Mouse (Mus musculus): Measurements from ENCODE around the gene Iqce. TPM values are rescaled to one million over a fixed set of nuclear protein-coding genes. Genes with fewer than 3 reads are reported as not detected.
"Not testable (repeated sequence)": the region's sequence is repeated elsewhere in the genome, so short reads cannot be mapped to it uniquely, and the experiment has no call there.

The Iqce gene
- polyA plus RNA-seq, 1 experiment from 2014 or later, result 22.3 TPM

DNA sequence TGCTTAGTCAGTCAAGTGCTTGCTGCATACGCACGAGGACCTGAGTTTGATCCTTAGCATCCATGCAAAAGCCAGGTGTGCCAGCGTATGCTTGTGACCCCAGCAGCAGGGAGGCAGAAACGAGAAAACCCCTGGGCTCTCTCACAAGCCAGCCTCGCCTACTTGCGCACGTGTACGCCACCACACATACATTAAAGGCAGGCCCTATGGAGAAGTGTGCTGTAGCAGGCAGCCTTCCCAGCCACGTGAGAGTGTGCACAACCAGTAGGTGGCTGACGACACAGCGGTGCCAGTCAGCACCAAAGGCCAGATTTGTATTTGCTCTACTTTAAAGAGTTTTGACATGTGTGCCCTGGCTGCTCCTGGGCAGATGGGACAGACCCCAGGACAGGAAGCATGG, 26.5 kb downstream of the Iqce start:
- Histone ChIP-seq H3K4me2 (no peak overlapping the region), H3K4me1 (0 out of 2 replicates have a peak, but pooled peaks cover 8% of the 10 kb centered on the region), H3K9me3 (no peaks in the 10 kb centered on the region), H3K27me3 (no peaks in the 10 kb centered on the region), H3K27ac (no peak overlapping the region; the same call in 1 of the 2 replicates), H3K4me3 (no peak overlapping the region), H3K9ac (no peak overlapping the region), H3K36me3 (peaks cover 76% of the 10 kb centered on the region)
- ATAC-seq (ENCODE audit: insufficient number of reproducible peaks, low FRiP score, low TSS enrichment, low read depth), result no peak
- WGBS, result 74% methylated on average over 11 of the region's 11 CpGs

DNA sequence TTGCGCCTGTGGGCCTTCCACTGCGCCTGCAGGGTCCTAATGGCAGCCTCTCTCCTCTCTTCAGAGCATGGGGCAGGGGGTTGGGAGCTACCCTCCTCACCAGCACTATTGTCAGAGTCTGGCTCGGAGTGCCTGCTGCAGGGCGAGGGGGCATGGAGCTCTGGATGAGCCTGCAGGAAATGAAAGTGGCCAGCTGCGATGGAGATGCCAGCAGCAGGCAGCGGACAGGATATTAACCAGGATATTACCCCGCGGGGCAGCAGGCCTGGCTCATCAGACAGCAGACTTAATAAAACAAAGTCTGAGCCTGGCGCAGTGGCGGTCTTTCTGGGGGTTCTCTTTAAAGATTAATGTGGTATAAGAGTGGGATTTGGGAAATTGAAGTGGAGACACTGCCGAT, 27.1 kb downstream of the Iqce start:
- Histone ChIP-seq H3K36me3 (peaks cover 79% of the 10 kb centered on the region), H3K9ac (no peak overlapping the region), H3K4me3 (no peak overlapping the region), H3K4me1 (0 out of 2 replicates have a peak, but pooled peaks cover 8% of the 10 kb centered on the region), H3K27ac (no peak overlapping the region), H3K4me2 (no peak overlapping the region), H3K27me3 (no peaks in the 10 kb centered on the region), H3K9me3 (no peaks in the 10 kb centered on the region)
- 60% methylated on average over 11 of the region's 11 CpGs for WGBS
- ATAC-seq (ENCODE audit: insufficient number of reproducible peaks, low FRiP score, low TSS enrichment, low read depth), result no peak

DNA sequence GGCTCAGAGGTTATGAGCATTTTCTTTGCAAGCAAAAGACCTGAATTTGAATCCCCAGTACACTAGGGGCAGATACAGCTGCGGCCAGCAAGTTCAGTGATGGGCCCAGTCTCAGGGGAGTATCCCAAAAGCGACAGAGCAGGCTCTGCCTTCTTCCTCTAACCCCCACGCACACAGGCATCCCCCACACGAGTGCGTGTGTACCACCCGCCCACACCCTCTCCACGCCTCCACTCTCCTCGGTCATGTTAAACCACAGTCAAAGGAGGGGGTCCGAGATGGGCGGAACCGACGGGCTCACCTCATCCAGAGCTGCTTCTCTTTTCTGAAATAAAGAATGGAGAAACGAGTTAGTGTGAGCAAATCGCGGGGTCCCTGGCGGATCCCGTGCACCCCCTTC, 28.1 kb downstream of the Iqce start:
- no peaks in the 10 kb centered on the region for H3K9me3 ChIP-seq
- 0 out of 2 replicates have a peak, but pooled peaks cover 8% of the 10 kb centered on the region for H3K4me1 ChIP-seq
- no peak overlapping the region for H3K4me2 ChIP-seq
- no peak overlapping the region for H3K4me3 ChIP-seq
- 86% methylated on average over 17 of the region's 17 CpGs for WGBS
- H3K27me3 ChIP-seq, result no peaks in the 10 kb centered on the region
- no peak overlapping the region for H3K27ac ChIP-seq
- H3K36me3 ChIP-seq, result peaks cover 80% of the 10 kb centered on the region
- ATAC-seq (ENCODE audit: insufficient number of reproducible peaks, low FRiP score, low TSS enrichment, low read depth), result no peak
- no peak overlapping the region for H3K9ac ChIP-seq

DNA sequence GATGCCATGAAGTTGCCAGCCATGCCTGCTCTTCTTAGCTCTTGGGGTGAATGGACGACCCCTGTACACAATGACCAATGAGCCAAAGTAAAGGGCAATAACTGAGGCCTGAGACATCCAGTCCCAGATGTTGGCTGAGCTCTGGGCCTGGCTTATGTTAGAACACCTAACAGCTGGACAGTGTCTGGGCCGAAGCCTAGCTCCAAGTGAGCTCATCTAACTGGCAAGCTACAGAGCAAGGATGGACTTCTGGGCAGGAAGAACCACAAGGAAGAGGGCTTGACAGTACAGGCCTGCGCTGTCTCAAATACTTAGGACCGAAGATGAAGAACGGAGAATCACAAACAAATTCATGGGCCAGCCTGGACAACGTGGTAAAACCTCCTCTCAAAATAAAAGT, 29.6 kb downstream of the Iqce start:
- not testable (repeated sequence) for H3K27ac ChIP-seq; H3K4me3 ChIP-seq; H3K4me1 ChIP-seq; H3K9ac ChIP-seq; H3K9me3 ChIP-seq; H3K4me2 ChIP-seq; ATAC-seq (ENCODE audit: insufficient number of reproducible peaks, low FRiP score, low TSS enrichment, low read depth); H3K27me3 ChIP-seq
- 91% methylated on average over 6 of the region's 6 CpGs for WGBS
- peaks cover 80% of the 10 kb centered on the region for H3K36me3 ChIP-seq

DNA sequence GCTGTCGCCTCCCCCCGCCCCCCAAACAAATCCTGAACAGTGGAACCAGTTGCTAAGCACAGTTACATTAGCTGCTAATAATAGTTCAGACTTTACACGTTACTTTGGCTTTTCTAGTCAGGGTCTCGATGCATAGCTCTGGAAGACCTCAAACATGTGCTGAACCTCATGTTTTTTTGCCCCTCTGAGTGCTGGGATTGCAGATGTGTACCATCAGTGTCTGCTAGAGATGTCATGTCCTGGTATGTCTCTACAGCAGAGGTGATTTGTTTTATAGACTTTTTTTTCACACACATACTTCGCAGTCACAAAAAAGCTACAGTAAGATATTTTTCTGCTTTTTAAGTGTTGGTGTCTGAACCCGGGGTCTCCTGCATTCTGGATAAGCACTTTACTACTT, 30.1 kb downstream of the Iqce start:
- 80% methylated on average over 6 of the region's 6 CpGs for WGBS
- H3K4me1 ChIP-seq, result 0 out of 2 replicates have a peak, but pooled peaks cover 8% of the 10 kb centered on the region
- H3K27me3 ChIP-seq, result no peaks in the 10 kb centered on the region
- H3K27ac ChIP-seq, result no peak overlapping the region
- no peak for ATAC-seq (ENCODE audit: insufficient number of reproducible peaks, low FRiP score, low TSS enrichment, low read depth)
- peaks cover 80% of the 10 kb centered on the region for H3K36me3 ChIP-seq
- H3K4me3 ChIP-seq, result no peak overlapping the region
- H3K9ac ChIP-seq, result no peak overlapping the region
- H3K4me2 ChIP-seq, result no peak overlapping the region
- no peaks in the 10 kb centered on the region for H3K9me3 ChIP-seq

DNA sequence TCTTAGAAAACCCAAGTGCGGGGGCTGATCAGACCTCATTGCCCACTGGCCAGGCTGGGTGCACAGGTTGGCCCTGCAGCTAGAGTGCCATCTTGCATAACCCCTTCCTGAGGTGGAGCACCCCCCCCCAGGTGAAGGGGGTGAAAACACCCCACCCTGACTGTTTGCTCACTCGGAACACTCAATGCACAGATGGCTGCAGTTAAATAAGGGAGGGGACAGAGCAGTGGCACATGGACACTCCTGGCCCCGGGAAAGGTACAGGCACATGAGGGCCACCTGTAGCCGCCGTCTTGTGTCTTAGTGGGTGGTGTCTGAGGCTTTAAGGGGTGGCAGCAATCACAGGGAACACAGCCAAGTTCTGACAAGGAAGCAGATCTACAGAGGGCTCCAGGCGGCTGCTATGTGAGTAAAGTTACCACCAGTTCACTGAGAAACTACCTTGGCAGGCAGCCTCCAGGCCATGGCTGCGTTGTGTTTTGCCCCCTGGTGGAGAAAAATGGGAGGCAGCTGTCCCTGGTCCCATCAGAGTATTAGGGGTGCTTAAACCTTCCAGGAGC, 38.5 kb downstream of the Iqce start:
- 28% methylated on average over 7 of the region's 7 CpGs for WGBS
- no peak overlapping the region for H3K4me3 ChIP-seq
- no peak; the same call in 1 of the 2 replicates for ATAC-seq (ENCODE audit: insufficient number of reproducible peaks, low FRiP score, low TSS enrichment, low read depth)

DNA sequence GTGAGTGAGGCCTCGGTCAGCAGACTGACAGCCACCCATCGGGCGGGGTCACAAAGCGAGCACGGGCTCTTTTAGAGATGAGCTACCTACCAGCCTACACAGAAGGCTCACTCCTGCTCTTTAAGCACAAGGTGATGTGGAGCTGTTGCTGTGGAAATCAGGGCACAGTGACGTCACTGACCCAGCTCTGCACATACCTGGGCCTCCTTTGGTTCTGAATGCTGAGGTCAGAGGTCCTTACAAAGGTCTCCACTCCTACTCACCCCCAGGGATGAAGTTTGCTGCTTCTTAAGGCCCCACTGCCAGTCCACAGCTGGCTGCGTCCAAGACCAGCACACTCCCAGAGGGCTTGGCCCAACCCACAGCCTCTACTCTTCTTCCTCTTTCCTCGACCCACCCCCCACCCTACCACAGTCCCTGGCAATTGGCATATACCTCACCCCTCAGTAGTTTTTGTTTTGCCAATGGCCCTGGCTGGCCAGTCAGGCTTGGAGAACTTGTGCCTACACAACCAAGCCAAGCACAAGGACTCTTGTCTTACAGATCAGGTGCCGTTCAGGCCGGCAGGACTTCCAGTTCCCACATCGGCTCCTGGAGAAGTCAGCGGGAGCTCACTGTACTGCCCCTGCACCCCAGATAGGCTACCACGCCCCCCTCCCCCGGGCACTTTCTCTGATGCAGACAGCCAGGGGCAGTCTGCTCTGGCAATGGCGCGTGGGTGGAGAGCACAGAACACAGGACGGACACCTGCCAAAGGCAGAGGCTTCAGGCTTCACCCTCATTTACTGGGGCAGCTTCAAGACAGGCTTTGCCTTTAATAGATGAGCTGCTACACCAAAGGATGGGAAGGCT, 39.2 kb downstream of the Iqce start:
- H3K27me3 ChIP-seq, result no peaks in the 10 kb centered on the region
- H3K4me2 ChIP-seq, result no peak overlapping the region
- peaks cover 42% of the 10 kb centered on the region for H3K4me1 ChIP-seq
- H3K9ac ChIP-seq, result no peak overlapping the region
- no peak overlapping the region for H3K4me3 ChIP-seq
- WGBS, result 66% methylated on average over 17 of the region's 17 CpGs
- no peaks in the 10 kb centered on the region for H3K9me3 ChIP-seq
- no peak for ATAC-seq (ENCODE audit: insufficient number of reproducible peaks, low FRiP score, low TSS enrichment, low read depth)
- peaks cover 26% of the 10 kb centered on the region for H3K36me3 ChIP-seq
- no peak overlapping the region for H3K27ac ChIP-seq

More for the DNA sequence above, 38.5 kb downstream of the Iqce start:
- no peaks in the 10 kb centered on the region for H3K9me3 ChIP-seq
- peaks cover 32% of the 10 kb centered on the region for H3K36me3 ChIP-seq
- no peak overlapping the region for H3K27ac ChIP-seq
- no peak overlapping the region for H3K9ac ChIP-seq
- H3K4me1 ChIP-seq, result peaks cover 42% of the 10 kb centered on the region
- H3K4me2 ChIP-seq, result 0 out of 2 replicates have a peak overlapping the region, but pooled peaks have one; percentile 2
- no peaks in the 10 kb centered on the region for H3K27me3 ChIP-seq

DNA sequence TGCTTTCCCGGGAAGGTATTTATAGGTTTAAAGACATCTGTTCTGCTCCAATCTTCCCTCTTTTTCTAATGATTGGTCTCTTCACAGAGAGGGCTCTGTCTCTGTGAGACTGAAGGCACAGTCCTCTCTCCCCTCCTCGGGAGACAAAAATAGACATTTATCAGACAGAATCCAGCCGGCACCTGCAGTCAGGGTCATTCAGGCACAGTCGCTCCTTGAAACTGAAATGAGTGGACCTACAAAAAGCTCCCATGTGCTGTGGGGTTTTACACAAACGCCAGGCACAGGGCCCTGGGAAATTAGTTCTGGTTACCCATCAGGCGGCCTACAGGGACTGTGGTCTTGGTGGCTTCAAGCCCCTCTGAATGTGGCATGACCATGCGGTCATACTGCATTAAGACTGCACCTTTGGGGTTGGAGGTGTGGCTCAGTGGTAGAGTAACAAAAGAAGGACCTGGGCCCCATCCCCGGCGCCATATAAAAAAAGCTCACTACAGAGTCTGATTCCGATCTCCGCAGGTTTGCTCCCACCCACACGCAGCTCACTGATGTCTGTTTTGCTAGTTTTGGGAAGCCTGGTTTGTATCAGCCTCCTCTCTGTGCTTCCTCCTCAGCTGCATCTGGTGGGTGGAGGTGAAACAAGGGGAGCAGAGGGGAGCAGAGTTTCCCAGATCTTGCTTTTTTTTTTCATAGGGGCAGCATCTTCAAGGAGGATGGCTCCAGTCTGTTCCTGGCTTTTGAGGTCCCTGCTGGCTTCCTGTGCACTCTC, 40.1 kb downstream of the Iqce start:
- peaks cover 42% of the 10 kb centered on the region for H3K4me1 ChIP-seq
- H3K4me2 ChIP-seq, result no peak overlapping the region
- H3K36me3 ChIP-seq, result peaks cover 18% of the 10 kb centered on the region
- ATAC-seq (ENCODE audit: insufficient number of reproducible peaks, low FRiP score, low TSS enrichment, low read depth), result no peak
- no peak overlapping the region for H3K9ac ChIP-seq
- no peak overlapping the region for H3K4me3 ChIP-seq
- H3K9me3 ChIP-seq, result no peaks in the 10 kb centered on the region
- H3K27ac ChIP-seq, result no peak overlapping the region
- H3K27me3 ChIP-seq, result no peaks in the 10 kb centered on the region
- WGBS, result 49% methylated on average over 12 of the region's 12 CpGs

DNA sequence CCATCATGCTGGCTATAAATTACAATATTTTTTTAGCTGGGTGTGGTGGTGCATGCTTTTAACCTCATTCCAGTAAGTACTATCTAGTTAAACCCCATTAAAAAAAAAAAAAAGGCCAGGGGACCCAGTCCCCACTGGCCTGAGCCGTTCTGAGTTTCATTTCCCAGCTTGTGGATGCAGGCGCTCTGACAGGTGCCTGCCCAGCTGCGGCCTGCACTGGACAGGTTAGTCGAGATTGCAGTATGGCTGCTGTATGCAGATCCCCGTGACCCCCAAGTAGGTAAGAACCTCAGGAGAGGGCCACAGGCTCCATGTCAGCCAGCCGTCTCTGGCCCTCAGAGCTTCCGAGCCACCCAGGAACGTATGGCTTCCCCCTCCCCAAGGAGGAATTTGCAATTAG, 40.8 kb downstream of the Iqce start:
- no peak for ATAC-seq (ENCODE audit: insufficient number of reproducible peaks, low FRiP score, low TSS enrichment, low read depth)
- Histone ChIP-seq H3K4me2 (no peak overlapping the region), H3K9me3 (no peaks in the 10 kb centered on the region), H3K27ac (no peak overlapping the region), H3K4me3 (no peak overlapping the region), H3K9ac (no peak overlapping the region), H3K36me3 (peaks cover 16% of the 10 kb centered on the region; the same call in 1 of the 2 replicates), H3K4me1 (peaks cover 42% of the 10 kb centered on the region), H3K27me3 (no peaks in the 10 kb centered on the region)
- 46% methylated on average over 8 of the region's 8 CpGs for WGBS

DNA sequence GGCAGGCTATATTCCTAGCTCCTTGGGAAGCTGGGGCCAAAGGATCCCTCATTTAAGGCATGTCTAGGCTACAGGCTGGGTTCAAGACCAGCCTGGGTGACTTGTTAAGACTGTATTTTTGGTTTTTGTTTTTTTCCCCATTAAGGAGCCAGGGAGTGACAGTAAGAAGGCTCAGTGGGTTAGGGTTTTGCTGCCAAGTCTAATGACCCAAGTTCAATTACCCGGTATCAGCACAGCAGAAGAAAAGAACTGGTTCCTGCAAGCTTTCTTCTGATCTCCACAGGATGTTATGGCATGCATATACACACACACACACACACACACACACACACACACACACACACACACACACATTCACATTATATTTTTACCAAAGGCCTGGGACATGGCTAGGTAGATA, 41.8 kb downstream of the Iqce start:
- no peaks in the 10 kb centered on the region for H3K9me3 ChIP-seq
- H3K9ac ChIP-seq, result no peak overlapping the region
- H3K4me1 ChIP-seq, result peaks cover 42% of the 10 kb centered on the region
- no peak overlapping the region for H3K4me3 ChIP-seq
- H3K4me2 ChIP-seq, result no peak overlapping the region
- WGBS, result 70% methylated on average over 1 of the region's 1 CpGs
- H3K27me3 ChIP-seq, result no peaks in the 10 kb centered on the region
- peaks cover 7% of the 10 kb centered on the region; the same call in 1 of the 2 replicates for H3K36me3 ChIP-seq
- no peak for ATAC-seq (ENCODE audit: insufficient number of reproducible peaks, low FRiP score, low TSS enrichment, low read depth)
- H3K27ac ChIP-seq, result no peak overlapping the region

DNA sequence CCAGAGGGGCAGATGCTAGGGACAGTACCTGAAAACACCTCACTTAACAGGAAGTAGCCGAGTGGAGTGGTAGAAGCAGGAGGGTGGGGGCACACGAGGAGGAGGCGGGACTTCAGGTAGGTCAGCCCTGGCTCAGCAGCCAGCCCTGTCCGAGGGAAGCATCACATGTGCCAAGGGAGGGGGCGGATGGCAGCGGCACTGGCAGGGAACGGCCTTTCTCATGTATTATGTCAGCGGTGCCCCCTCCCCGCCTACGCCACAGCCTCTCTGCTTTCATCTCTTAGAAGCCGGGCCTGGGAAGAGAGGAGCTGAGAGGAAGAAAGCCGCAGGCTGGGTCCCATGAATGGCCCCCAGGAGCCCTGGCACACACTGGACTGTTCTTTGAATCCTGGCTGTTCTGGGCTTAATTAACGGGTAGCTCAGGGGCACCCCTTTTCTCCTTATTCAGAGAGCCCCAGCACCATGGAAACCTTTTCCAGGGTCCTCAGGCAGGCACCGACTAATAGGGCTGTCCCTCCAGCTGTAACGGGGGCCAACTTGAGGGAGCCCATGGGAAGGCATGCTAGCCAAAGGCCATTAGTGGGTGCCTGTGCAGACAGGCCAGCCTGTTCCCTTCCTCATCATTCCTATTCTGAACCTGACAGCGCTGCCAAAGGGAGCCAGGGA, 42.4 kb downstream of the Iqce start:
- Histone ChIP-seq H3K9me3 (no peaks in the 10 kb centered on the region), H3K27me3 (no peaks in the 10 kb centered on the region), H3K36me3 (peaks cover under 1% of the 10 kb centered on the region; the same call in 1 of the 2 replicates), H3K9ac (no peak overlapping the region), H3K4me1 (peaks cover 42% of the 10 kb centered on the region), H3K4me3 (no peak overlapping the region), H3K4me2 (0 out of 2 replicates have a peak overlapping the region, but pooled peaks have one; percentile 0), H3K27ac (no peak overlapping the region)
- no peak for ATAC-seq (ENCODE audit: insufficient number of reproducible peaks, low FRiP score, low TSS enrichment, low read depth)
- WGBS, result 36% methylated on average over 16 of the region's 16 CpGs

Measured in limb, embryonic 15.5 days (tissue).